Mouse (Mus musculus) midbrain, embryonic 10.5 days (tissue): Measurements from ENCODE around the gene Gmcl1. TPM values are rescaled to one million over a fixed set of nuclear protein-coding genes. Genes with fewer than 3 reads are reported as not detected.

Experiments
- polyA plus RNA-seq: library from polyadenylated mRNA; unstranded; fragments of >200 nt; fragmentation: Nextera tagmentation; extraction: Ambion mirVana; gene quantifications from 2 replicates; pipeline ENCODE4 v1.2.1, GENCODE M21; 2016

Gmcl1 gene
- polyA plus RNA-seq, 1 experiment from 2014 or later, result 33.9 TPM

Other genes starting within 250 kb of the Gmcl1 start
- gene Pcbp1, start 207.1 kb downstream of the Gmcl1 start, polyA plus RNA-seq, result 321 and 408 TPM in 2 replicates
- gene Asprv1, start 105.2 kb downstream of the Gmcl1 start, polyA plus RNA-seq, result 0.25 and 0.53 TPM in 2 replicates
- gene Mxd1, start 64.2 kb downstream of the Gmcl1 start, polyA plus RNA-seq, result 9.1 and 15.3 TPM in 2 replicates
- 128 and 133 TPM in 2 replicates for gene Snrnp27, start 48.9 kb downstream of the Gmcl1 start, polyA plus RNA-seq
- 4.5 and 5.2 TPM in 2 replicates for gene Anxa4, start 60.2 kb upstream of the Gmcl1 start, polyA plus RNA-seq
- gene Aak1, start 116.1 kb upstream of the Gmcl1 start, polyA plus RNA-seq, result 10.2 and 15.4 TPM in 2 replicates